Mouse (Mus musculus) large intestine, adult 2 months (tissue): ENCODE results near the gene Auts2. TPM values are rescaled to one million over a fixed set of nuclear protein-coding genes. Genes with fewer than 3 reads are reported as not detected.

Experiments used
- DNase-seq: peaks from one replicate; pipeline ENCODE4 v3.0.0-alpha.2; 2012; ENCODE audit warnings: low read depth, low spot score
- WGBS: fragments of 180-500 bp; shearing (Covaris S2); methylation state at CpG from one replicate; pipeline ENCODE4 v1.1.7; 2018; 5-methylcytosine and 5-hydroxymethylcytosine counted together
- polyA plus RNA-seq: library from polyadenylated mRNA; depleted of rRNA; stranded (reverse); fragments of >200 nt; gene quantifications from 2 replicates; pipeline ENCODE4 v1.2.3, GENCODE M21; 2012

Gene Auts2
- polyA plus RNA-seq, 1 experiment: 5.9 TPM

GRCm38 (mm10) chr5:131680127-131680845 is 862.9 kb downstream of the Auts2 start:
- DNase-seq: no peak
- WGBS: 90% methylated on average over 12 of the region's 12 CpGs

DNA sequence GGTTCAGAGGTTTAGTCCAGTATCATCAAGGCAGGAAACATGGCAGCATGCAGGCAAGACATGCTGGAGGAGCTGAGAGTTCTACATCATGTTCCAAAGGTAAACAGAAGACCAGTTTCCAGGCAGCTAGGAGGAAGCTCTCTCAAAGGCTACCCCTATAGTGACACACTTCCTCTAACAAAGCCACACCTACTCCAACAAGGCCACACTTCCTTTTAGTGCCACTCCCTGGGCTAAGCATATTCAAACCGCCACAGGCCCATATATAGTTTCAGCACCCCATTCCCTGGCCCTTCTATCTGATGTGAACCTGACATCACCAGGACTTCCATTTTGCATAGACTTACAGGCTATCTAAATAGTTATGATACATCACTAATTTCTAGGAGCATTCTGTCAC is 863.6 kb downstream of the Auts2 start:
- no peak for DNase-seq
- WGBS: 39% methylated on average over 1 of the region's 1 CpGs

DNA sequence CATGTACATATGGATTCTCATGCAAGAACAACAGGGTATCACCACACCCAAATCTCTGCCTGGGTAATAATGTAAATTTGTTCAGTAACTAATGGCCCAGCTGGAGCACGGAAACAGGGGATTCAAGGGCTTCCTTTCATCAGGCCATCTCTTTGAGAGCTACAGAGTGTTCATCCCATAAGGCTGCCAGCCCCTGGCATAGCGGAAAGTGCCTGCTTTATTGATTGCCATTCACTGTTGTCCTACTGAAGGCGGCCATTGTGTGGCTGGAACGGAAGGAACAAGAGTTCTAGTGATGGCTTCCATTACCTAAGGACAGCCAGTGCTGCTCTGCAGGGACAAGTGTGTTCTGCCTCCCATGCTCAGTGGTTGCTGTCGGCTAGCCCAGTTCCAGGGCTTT is 865.6 kb downstream of the Auts2 start:
- WGBS: 93% methylated on average over 5 of the region's 5 CpGs
- DNase-seq: no peak

DNA sequence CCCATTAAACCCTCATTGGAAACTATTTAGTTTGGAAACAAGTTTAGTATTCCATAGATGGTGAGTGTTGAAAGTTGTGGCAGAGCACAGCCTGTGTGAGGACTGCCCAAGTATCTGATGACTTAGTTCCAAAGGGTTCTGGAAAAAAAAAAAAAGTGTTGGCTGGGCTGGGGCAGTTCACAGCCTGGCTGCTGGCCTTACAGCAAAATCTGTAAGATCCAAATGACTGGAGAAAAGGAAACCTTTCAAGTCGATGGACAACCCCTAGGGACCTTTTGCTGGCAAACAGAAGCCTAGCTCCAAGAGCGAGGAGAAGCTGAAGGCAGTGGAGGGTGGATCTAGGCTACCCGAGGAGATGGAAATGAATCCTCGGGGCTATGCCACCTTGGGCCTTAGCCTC is 869.4 kb downstream of the Auts2 start:
- WGBS: 87% methylated on average over 4 of the region's 4 CpGs
- DNase-seq: no peak

- 82% methylated on average over 8 of the region's 8 CpGs for WGBS
- DNase-seq: no peak
These were observed 878.1 kb downstream of the Auts2 start for GRCm38 (mm10) chr5:131665068-131665467.

DNA sequence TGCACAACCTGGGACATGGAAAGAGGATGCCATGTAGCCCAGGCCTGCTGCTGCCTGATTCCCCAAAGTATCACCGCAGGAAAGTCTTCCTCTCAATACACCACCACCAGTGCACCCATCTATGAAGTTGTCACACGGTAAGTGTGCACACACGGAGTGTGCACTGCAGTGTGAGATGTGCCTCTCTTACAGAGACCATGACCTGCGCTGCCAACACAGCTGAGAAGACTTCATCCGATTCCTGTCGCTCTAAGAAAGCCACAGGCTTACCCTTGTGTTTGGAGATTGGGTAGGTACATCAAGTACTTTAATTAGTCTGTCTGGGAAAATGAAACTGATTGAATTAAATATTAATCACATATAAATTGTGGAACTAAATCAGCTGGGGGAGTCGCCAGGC is 878.5 kb downstream of the Auts2 start:
- WGBS: 92% methylated on average over 7 of the region's 7 CpGs
- DNase-seq: no peak

DNA sequence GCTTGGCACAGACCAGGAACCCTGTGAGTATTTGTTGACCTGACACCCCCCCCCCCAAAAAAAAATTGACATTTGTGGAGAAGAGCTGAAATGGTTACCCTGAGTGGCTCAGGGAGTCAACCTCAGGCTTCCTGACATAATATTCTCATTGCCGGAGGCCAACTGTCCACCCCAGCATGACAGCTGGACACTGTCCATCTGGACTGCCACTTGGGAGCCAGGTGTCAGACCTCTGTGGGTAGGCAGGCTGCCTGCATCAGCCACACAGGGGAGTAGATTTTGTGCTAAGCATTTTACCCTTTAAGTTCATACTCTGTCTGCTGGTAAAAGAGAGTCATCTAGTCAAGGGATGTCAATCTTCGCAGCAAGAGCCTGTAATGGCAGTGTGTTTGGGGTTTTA is 880.5 kb downstream of the Auts2 start:
- DNase-seq: no peak
- 93% methylated on average over 2 of the region's 2 CpGs for WGBS

GRCm38 (mm10) chr5:131658822-131659515 is 884.2 kb downstream of the Auts2 start:
- DNase-seq: no peak
- WGBS: 95% methylated on average over 19 of the region's 19 CpGs

- 85% methylated on average over 7 of the region's 7 CpGs for WGBS
- DNase-seq: no peak
These were observed 888.9 kb downstream of the Auts2 start for GRCm38 (mm10) chr5:131654206-131654605.

GRCm38 (mm10) chr5:131650381-131650891 is 892.7 kb downstream of the Auts2 start:
- WGBS: 68% methylated on average over 11 of the region's 11 CpGs
- no peak for DNase-seq

DNA sequence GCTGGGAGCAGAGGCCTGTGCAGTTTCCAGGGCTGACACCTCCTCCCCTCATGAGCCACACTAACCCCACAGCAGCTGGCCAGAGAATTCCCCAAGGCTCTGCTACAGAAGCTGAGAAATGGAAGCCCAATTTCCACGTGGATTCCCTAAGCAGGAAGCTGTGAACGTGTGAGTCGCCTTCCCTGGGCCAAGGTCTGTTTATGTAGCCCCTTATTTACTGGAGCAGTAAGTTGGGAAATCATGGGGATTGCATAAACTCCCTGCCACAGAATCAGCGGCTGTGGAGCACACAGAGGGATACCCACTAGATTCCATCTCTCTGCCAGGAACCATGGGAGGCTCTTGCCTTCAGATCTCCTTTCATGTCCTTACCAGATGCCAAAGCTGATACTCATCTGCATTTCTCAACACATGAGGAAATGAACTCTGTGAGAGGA is 895.4 kb downstream of the Auts2 start:
- no peak for DNase-seq
- 57% methylated on average over 4 of the region's 4 CpGs for WGBS

DNA sequence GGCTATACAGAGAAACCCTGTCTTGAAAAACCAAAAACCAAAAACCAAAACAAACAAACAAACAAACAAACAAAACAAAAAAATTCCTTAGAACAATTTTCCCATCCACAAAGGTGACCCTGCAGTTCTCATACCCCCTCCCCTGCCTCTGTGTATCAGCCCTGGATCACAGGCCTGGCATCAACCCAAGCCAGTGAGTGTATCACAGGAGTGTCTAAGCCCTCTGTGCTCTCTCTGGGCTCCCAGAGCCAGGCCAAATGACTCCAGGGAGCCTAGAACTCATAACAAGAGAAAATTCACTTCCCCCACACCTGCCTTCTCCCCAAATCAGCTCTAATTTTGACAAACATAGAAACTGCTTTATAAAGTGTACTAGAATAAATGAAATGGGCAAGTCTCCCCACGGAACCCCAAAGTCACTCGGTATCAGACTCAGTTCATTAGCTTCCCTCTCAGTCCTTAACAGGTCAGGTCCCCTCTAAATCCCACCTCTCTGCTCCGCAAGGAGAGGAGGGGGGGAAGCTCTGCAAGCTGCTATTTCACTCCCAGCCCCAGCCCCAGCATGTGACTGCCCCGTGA is 896.0 kb downstream of the Auts2 start:
- WGBS: 77% methylated on average over 4 of the region's 4 CpGs

DNA sequence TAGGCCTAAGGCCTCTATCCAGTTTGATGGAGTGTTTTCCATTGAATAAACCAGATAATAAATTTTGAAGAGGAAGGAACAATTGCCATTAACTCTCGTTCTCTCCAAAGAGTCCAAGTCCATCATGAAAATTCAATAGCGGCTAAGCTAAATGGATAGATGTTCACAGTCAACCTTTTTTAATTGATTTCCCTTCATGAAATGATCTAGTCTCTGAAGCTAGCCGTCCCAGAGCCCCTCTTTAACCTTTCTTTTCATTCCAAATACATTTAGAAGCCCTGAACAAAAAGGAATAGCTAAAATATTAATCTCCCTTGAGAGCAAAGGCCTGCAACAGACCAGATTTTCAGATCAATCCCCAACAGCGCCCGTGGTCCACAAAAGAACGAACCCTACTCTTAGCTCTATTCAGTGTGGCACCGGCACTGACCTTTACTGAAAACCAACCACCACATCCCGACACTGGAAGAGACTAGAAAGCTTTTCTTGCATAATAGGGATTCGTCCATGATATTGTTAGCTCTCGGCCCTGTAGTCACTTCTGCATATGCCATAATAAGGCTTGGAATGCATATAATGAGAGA is 896.9 kb downstream of the Auts2 start:
- 95% methylated on average over 10 of the region's 10 CpGs for WGBS
- no peak for DNase-seq

More for the DNA sequence above, 896.0 kb downstream of the Auts2 start:
- no peak for DNase-seq

- DNase-seq: no peak
- 90% methylated on average over 18 of the region's 18 CpGs for WGBS
These were observed 897.6 kb downstream of the Auts2 start for GRCm38 (mm10) chr5:131645341-131646191.

GRCm38 (mm10) chr5:131644331-131644730 is 898.8 kb downstream of the Auts2 start:
- no peak for DNase-seq
- WGBS: 86% methylated on average over 6 of the region's 6 CpGs

GRCm38 (mm10) chr5:131643176-131644174 is 899.7 kb downstream of the Auts2 start:
- 89% methylated on average over 23 of the region's 23 CpGs for WGBS
- no peak for DNase-seq

DNA sequence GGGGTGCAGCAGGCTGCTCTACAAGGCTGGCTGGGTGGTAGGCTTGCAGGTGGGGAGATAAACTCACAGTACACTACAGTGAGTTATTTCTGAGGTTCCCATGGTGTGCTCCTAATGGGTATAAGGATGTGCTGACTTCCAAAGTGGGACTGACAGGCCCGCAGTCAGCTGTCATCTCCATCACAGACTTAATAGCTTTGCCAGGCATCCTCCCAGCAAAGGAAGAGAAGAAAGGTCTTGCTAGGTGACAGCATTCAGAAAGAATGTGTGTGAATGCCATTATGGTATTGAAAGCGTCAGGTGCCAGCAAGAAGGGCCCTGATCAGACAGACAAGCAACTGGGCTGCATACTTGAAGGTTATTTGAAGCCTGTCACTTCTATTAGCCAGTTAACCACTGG is 900.4 kb downstream of the Auts2 start:
- WGBS: 85% methylated on average over 2 of the region's 2 CpGs
- DNase-seq: no peak

DNA sequence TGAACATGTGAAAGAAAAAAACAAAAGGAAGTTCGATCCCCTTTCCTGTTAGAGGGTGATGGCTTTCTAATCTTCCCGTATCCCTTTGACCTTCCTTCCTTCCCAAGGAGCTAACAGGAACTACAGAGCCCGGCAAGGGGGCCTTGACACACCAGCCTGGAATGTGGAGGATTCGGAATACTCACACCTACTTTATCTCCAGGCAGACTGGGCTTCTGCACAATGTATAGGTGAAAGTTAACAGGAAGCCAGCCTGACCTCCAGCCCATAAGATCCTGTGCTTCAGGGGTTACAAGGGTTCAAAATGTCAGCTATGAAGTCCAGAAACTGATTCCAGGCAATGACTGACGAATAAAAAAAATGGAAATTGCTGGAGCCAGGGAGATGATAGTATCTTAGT is 906.7 kb downstream of the Auts2 start:
- 80% methylated on average over 5 of the region's 5 CpGs for WGBS
- DNase-seq: no peak
